Mouse (Mus musculus): ENCODE measurements around the gene Mgrn1. TPM values are rescaled to one million over a fixed set of nuclear protein-coding genes. Genes with fewer than 3 reads are reported as not detected.

Mgrn1 gene
- polyA plus RNA-seq (2015; fragmentation: Nextera tagmentation; extraction: Ambion mirVana) = 122 and 125 TPM in 2 replicates

DNA sequence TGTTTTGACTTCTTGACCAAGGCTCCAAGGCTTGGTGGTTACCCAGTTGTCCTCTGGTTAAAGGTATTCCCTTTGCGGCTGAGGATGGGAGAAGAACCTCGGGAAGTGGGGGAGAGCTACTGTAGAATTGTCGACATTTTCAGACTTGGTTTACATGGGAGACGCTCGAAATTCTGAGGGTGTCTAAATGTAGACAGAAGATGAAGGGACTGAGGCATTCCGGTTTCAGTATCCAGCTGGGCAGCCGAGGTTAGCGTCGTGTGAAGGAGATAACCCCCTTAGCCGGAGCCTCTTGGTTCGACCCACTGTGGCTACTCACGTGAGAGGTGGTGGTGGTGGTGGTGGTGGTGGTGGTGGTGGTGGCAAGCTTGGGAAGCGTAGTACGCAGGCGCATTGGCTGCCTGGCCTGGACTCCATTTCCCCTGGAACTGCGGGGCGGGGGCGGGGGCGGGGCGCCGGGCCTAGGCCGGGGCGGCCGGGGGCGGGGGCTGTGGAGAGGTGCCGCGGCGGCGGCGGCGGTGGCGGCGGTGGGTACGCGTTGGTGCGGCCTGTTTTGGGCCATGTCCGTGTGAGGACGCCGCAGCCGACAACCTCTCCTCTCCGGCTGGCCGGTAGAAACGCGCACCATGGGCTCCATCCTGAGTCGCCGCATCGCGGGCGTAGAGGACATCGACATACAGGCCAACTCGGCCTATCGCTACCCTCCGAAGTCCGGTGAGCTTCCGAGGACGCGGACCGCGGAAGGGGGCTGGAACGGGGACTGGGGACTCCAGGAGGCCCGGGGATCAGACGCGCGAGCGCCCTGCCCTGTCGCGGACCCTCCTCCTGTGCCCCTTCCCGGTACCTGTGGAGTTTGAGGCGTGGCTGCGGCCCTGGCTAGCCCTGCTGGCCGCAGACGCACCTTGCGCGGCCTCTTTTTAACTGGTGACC, at the start of gene Mgrn1:
Gene Mgrn1 (plus strand): TSS at position 490 of the 930 bp plus-strand sequence.
- Histone ChIP-seq H3K27me3 (replicated peaks) (no peaks in the 10 kb centered on the region), H3K4me2 (peak within 1 kb of the TSS; percentile 81), H3K9ac (replicated peaks) (peak within 1 kb of the TSS; percentile 92), H3K27ac (replicated peaks) (peak within 1 kb of the TSS; percentile 92), H3K4me1 (peaks cover 58% of the 10 kb centered on the region), H3K36me3 (no peaks in the 10 kb centered on the region), H3K9me3 (replicated peaks) (no peaks in the 10 kb centered on the region), H3K4me3 (replicated peaks) (peak within 1 kb of the TSS; percentile 95)
- peak; percentile 86 for ATAC-seq (ENCODE audit: low FRiP score)
- WGBS = under 1% methylated on average over 61 of the region's 74 CpGs

DNA sequence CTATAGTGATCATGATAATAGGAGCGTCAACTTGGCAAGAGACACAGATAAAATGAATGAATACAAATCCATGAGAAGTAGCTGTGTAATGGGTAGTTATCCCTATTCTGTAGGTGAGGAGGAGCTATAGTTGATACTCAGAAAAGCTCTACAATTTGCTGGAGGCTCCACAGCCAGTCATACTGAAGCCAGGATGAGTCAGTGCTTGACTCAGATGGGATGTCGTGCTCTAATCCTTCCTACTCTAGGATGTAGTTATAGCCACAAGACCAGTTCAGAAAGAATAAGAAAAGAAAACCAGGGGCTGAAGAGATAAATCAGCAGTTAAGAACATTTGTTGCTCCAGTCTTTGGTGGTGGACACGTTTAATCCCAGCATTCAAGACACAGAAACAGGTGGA, 48.4 kb upstream of the Mgrn1 start:
- Histone ChIP-seq H3K4me1 (no peaks in the 10 kb centered on the region; the same call in 1 of the 2 replicates), H3K9ac (replicated peaks) (no peak overlapping the region), H3K9me3 (replicated peaks) (no peaks in the 10 kb centered on the region), H3K4me2 (no peak overlapping the region), H3K27ac (replicated peaks) (no peak overlapping the region), H3K36me3 (no peaks in the 10 kb centered on the region), H3K4me3 (replicated peaks) (no peak overlapping the region), H3K27me3 (replicated peaks) (no peaks in the 10 kb centered on the region)
- WGBS = 83% methylated on average over 3 of the region's 3 CpGs
- no peak for ATAC-seq (ENCODE audit: low FRiP score)

DNA sequence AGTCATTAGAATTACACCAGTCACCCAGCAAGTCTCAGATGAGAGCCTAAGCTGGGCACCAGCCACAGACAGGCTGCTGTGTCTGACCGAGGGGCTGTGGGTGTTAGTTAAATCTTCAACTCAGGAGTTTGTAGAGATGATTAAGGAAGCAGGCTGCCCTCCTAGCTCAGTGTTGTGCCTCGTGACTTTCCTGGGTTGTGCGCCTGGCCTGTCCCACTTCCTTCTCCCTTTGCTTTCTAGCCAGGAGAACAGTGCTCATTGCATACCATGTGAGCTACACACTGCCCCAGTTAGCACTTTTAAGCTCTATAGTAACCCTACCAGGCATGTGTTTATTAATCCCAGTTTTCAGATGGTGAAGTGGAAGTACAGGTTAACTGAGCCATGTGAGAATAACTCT, 46.5 kb upstream of the Mgrn1 start:
- Histone ChIP-seq H3K4me1 (no peaks in the 10 kb centered on the region; the same call in 1 of the 2 replicates), H3K9me3 (replicated peaks) (no peaks in the 10 kb centered on the region), H3K9ac (replicated peaks) (no peak overlapping the region), H3K4me3 (replicated peaks) (no peak overlapping the region), H3K36me3 (no peaks in the 10 kb centered on the region), H3K27ac (replicated peaks) (no peak overlapping the region), H3K27me3 (replicated peaks) (no peaks in the 10 kb centered on the region), H3K4me2 (no peak overlapping the region)
- WGBS = 89% methylated on average over 3 of the region's 3 CpGs
- ATAC-seq (ENCODE audit: low FRiP score) = no peak

DNA sequence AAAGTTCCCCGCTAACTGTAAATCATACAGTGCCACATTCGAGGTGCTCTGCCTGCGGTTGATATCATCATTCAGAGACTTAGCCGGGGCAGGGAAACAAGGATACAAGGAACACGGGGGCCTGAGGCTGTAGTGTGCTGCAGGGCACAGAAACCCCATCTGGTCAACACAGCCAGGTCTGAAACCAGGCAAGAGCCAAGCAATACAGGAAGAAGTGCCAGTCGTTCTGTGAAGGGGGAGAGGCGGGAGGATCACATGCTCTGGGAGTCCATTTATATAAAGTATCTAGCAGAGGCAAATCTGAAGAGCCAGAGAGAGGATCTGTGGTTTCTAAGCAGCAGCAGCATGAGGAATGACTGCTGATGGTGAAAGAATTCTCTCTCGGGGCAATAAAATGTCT, 45.8 kb upstream of the Mgrn1 start:
- WGBS = 79% methylated on average over 8 of the region's 8 CpGs
- no peak overlapping the region for H3K4me3 ChIP-seq (replicated peaks)
- no peaks in the 10 kb centered on the region for H3K36me3 ChIP-seq
- no peak overlapping the region for H3K27ac ChIP-seq (replicated peaks)
- no peaks in the 10 kb centered on the region for H3K27me3 ChIP-seq (replicated peaks)
- H3K9ac ChIP-seq (replicated peaks) = no peak overlapping the region
- no peak overlapping the region for H3K4me2 ChIP-seq
- H3K9me3 ChIP-seq (replicated peaks) = no peaks in the 10 kb centered on the region
- H3K4me1 ChIP-seq = no peaks in the 10 kb centered on the region; the same call in 1 of the 2 replicates
- no peak for ATAC-seq (ENCODE audit: low FRiP score)

DNA sequence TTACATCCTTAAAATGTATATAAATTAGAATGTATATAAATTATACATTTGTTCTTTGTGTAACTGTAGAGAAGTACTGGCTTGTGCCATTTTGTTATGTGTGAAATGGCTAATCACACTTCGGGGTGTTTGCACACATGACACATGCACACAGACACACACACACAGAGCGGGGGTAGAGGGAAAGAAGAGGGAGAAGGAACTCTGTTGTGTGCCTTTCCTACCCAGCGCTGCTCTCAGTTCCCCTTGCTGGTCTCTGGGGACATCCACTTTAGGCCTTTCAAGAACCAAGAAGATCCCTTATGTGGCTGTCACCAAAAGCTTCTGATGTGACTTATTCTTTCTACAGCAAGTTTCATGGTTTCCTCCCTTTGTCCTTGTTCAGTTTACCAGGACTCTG, 39.0 kb upstream of the Mgrn1 start:
- H3K9me3 ChIP-seq (replicated peaks) = no peaks in the 10 kb centered on the region
- ATAC-seq (ENCODE audit: low FRiP score) = no peak
- no peak overlapping the region for H3K27ac ChIP-seq (replicated peaks)
- no peaks in the 10 kb centered on the region for H3K27me3 ChIP-seq (replicated peaks)
- no peak overlapping the region for H3K9ac ChIP-seq (replicated peaks)
- WGBS = 83% methylated on average over 3 of the region's 3 CpGs
- H3K4me1 ChIP-seq = no peaks in the 10 kb centered on the region; the same call in 1 of the 2 replicates
- H3K4me2 ChIP-seq = no peak overlapping the region
- no peaks in the 10 kb centered on the region for H3K36me3 ChIP-seq
- no peak overlapping the region for H3K4me3 ChIP-seq (replicated peaks)

DNA sequence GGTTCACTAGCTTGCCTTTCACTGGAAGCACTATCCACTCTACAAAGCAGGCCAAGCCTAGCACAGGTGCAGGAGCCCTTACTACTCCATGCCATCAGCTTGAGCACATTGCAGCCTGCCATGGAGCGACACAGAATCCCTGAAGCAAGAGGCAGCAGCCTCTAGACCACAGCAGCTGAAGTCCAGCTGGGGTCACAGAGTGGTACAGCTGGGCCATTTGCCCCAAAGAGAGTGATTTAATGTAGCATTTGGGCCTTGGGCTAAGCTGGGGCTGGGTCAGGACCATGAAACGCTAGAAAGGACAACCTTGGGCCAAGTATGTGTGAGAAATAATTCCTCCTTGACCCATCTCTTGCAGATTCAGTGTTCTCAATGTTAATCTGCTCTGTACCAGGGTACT, 38.0 kb upstream of the Mgrn1 start:
- no peaks in the 10 kb centered on the region for H3K9me3 ChIP-seq (replicated peaks)
- no peaks in the 10 kb centered on the region; the same call in 1 of the 2 replicates for H3K4me1 ChIP-seq
- H3K4me3 ChIP-seq (replicated peaks) = no peak overlapping the region
- H3K4me2 ChIP-seq = no peak overlapping the region
- H3K27me3 ChIP-seq (replicated peaks) = no peaks in the 10 kb centered on the region
- 89% methylated on average over 2 of the region's 2 CpGs for WGBS
- no peak overlapping the region for H3K9ac ChIP-seq (replicated peaks)
- H3K36me3 ChIP-seq = no peaks in the 10 kb centered on the region
- H3K27ac ChIP-seq (replicated peaks) = no peak overlapping the region
- no peak for ATAC-seq (ENCODE audit: low FRiP score)

DNA sequence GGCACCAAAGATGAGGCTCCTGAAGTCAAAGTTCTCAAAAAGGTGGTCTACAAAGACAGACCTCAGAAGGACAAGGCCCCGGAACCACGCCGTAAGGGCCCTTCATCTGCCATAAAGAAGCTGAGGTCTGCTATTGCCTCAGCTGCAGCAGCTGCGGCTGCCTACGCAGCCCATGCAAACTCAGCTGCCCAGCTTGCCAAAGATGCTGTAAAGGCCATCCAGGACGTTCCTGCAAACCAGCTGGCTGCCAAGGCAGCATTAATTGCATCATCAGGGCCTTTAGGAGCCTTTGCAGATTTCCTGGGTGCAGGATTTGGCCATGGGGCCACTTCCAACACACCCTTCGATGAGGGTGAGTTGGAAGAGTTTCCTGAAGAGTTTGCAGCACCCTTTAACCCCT, 35.7 kb upstream of the Mgrn1 start:
- Histone ChIP-seq H3K36me3 (no peaks in the 10 kb centered on the region), H3K4me3 (replicated peaks) (no peak overlapping the region), H3K27me3 (replicated peaks) (no peaks in the 10 kb centered on the region), H3K9ac (replicated peaks) (no peak overlapping the region), H3K4me2 (no peak overlapping the region), H3K27ac (replicated peaks) (no peak overlapping the region), H3K9me3 (replicated peaks) (no peaks in the 10 kb centered on the region), H3K4me1 (no peaks in the 10 kb centered on the region; the same call in 1 of the 2 replicates)
- WGBS = 66% methylated on average over 7 of the region's 7 CpGs
- no peak for ATAC-seq (ENCODE audit: low FRiP score)

DNA sequence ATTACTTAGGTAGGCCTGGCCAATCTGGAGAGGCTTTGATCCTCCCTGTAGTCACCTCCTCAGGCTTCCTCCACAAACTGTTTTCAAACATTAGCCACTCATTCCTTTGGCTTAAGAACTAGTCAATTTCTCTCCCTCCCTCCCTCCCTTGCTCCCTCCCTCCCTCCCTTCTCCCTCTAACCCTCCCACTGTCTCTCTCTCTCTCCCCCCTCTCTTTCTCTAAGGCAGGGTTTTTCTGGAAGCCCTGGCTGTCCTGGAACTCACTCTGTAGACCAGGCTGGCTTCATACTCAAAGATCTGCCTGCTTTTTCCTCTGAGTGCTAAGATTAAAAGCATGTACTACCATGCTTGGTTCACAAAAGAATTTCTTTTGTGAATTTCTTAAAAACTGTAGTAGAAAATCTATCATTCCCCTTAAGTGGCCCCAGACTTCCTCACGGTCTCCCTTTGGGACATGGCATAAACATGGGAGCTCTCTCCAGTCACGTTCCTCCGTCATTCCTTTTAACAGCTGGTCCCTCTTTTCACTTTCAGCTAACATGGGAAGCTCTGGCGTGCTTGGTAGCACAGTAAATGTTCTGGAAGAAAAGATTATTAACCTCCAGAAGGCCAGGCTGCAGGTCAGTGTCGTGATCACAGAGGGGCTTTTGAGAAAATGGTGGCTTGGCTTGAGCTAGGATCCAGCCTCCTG, 35.0 kb upstream of the Mgrn1 start:
- Histone ChIP-seq H3K27ac (replicated peaks) (no peak overlapping the region), H3K9me3 (replicated peaks) (no peaks in the 10 kb centered on the region), H3K4me1 (no peaks in the 10 kb centered on the region; the same call in 1 of the 2 replicates), H3K4me2 (no peak overlapping the region), H3K27me3 (replicated peaks) (no peaks in the 10 kb centered on the region), H3K4me3 (replicated peaks) (no peak overlapping the region), H3K9ac (replicated peaks) (no peak overlapping the region), H3K36me3 (no peaks in the 10 kb centered on the region)
- no peak for ATAC-seq (ENCODE audit: low FRiP score)
- 55% methylated on average over 5 of the region's 5 CpGs for WGBS

DNA sequence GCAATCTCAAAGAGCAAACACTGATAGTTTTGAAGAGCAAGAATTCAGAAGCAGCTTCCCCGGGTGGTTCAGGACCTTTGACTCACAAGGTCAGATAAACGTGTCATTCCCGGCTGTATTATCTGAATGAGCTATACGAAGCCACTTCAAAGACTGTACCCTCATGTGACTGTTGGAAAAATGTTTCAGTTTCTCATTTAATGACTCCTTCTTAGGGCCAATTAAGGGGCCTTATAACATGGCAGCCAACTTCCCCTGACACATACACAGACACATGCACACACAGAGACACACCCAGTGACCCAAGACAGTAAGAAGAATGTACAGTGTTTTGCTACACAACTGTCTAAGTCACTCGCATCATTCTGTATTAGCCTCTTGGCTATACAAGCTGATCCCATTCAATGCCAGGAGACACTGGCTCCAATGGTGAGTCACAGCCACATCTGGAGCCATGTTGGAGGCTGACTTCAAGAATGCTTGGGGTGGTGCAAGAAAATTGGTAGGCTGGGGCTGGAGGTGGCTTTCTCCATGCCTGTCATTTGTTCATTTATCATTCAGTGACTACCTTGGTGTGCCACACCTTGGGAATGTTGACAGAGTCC, 30.9 kb upstream of the Mgrn1 start:
- 77% methylated on average over 5 of the region's 5 CpGs for WGBS

DNA sequence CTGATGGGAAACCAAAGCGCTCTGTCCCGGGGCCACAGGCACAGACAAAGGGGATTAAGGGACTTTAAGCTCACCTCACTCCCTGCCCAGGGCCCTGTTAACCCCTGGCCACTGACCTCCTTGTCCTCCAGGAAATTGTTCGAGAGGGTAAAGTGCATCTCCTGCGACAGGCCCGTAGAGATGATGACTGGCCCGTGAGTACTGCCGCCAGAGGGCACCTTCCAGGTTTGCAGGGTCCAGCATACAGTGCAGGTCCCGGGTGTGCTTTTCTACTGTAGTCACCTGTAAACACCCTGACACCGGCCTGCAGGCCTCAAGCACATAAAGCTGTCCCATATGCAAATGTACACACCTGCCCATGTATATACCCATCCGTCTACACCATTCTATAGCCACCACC, 24.7 kb upstream of the Mgrn1 start:
- ATAC-seq (ENCODE audit: low FRiP score) = no peak

More for the DNA sequence above, 30.9 kb upstream of the Mgrn1 start:
- ATAC-seq (ENCODE audit: low FRiP score) = no peak
- H3K9ac ChIP-seq (replicated peaks) = no peak overlapping the region
- no peak overlapping the region for H3K4me2 ChIP-seq
- no peaks in the 10 kb centered on the region for H3K36me3 ChIP-seq
- H3K4me3 ChIP-seq (replicated peaks) = no peak overlapping the region
- no peaks in the 10 kb centered on the region; the same call in 1 of the 2 replicates for H3K4me1 ChIP-seq
- H3K9me3 ChIP-seq (replicated peaks) = no peaks in the 10 kb centered on the region
- H3K27me3 ChIP-seq (replicated peaks) = no peaks in the 10 kb centered on the region
- no peak overlapping the region for H3K27ac ChIP-seq (replicated peaks)

DNA sequence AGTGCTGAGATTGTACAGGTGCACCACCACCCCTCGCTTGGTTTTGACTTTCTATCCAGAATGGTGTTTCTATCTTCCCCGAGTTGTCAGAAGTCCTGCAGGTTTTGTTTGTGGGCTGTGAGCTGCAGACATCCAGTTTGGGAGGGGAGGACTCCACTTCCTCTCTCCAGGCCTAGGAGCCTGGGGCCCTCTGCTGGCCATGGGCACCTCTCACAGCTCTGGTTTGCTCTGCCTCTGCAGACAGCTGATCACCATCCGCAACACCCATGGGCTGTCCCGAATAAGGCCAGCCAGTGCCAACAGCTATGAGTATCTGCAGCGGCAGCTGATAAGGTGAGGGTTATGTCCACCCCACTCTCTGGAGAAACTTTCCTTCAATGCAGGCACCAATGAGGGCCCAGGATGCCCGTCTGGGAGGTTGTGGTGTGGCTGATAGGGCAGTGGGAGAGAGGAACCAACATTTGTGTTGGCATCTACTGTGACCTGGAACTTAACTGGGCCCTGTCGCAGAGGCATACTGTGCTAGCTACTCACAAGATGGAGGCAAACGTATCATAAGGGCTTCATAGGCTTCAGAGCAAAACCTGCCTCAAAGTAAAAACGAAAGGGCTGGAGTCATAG, 23.1 kb upstream of the Mgrn1 start:
- ATAC-seq (ENCODE audit: low FRiP score) = peak; percentile 81; the same call in 1 of the 2 replicates

More for the DNA sequence above, 24.7 kb upstream of the Mgrn1 start:
- H3K27ac ChIP-seq (replicated peaks) = no peak overlapping the region
- H3K4me3 ChIP-seq (replicated peaks) = no peak overlapping the region
- H3K4me2 ChIP-seq = no peak overlapping the region
- 57% methylated on average over 10 of the region's 10 CpGs for WGBS
- H3K9me3 ChIP-seq (replicated peaks) = no peaks in the 10 kb centered on the region
- no peaks in the 10 kb centered on the region for H3K4me1 ChIP-seq
- no peaks in the 10 kb centered on the region for H3K27me3 ChIP-seq (replicated peaks)
- H3K36me3 ChIP-seq = no peaks in the 10 kb centered on the region
- H3K9ac ChIP-seq (replicated peaks) = no peak overlapping the region

More for the DNA sequence above, 23.1 kb upstream of the Mgrn1 start:
- Histone ChIP-seq H3K36me3 (no peaks in the 10 kb centered on the region), H3K9ac (replicated peaks) (no peak overlapping the region), H3K9me3 (replicated peaks) (no peaks in the 10 kb centered on the region), H3K4me3 (replicated peaks) (no peak overlapping the region), H3K27me3 (replicated peaks) (no peaks in the 10 kb centered on the region), H3K27ac (replicated peaks) (no peak overlapping the region), H3K4me1 (no peaks in the 10 kb centered on the region), H3K4me2 (no peak overlapping the region)
- WGBS = 59% methylated on average over 9 of the region's 9 CpGs
